Mouse (Mus musculus) splenic B cell, adult 2 months (primary cell): ENCODE measurements around the gene Atoh7.

ENCODE experiments used
- DNase-seq: peaks from one replicate; pipeline ENCODE4 v3.0.0-alpha.2; 2011; ENCODE audit warnings: low read depth, low spot score
- H3K27me3 ChIP-seq: 2 replicates; pipeline ENCODE4 v1.6.1; 2012; ENCODE audit warnings: mild to moderate bottlenecking, low read length, moderate library complexity, mixed read lengths; ENCODE audit not compliant: control insufficient read depth, poor library complexity, insufficient read depth, severe bottlenecking
- H3K36me3 ChIP-seq: 2 replicates; pipeline ENCODE4 v1.6.1; 2012; ENCODE audit warnings: mild to moderate bottlenecking, low read length, moderate library complexity, mixed read lengths; ENCODE audit not compliant: control insufficient read depth, poor library complexity, insufficient read depth, severe bottlenecking

The Atoh7 gene

GRCm38 (mm10) chr10:63121961-63122360, 22.5 kb downstream of the Atoh7 start:
- Histone ChIP-seq H3K36me3 (no peaks in the 10 kb centered on the region), H3K27me3 (no peaks in the 10 kb centered on the region)
- no peak for DNase-seq

GRCm38 (mm10) chr10:63122516-63122915, 23.1 kb downstream of the Atoh7 start:
- no peaks in the 10 kb centered on the region for H3K36me3 ChIP-seq
- no peaks in the 10 kb centered on the region for H3K27me3 ChIP-seq
- peak; percentile 34 for DNase-seq

- H3K36me3 ChIP-seq = no peaks in the 10 kb centered on the region
- DNase-seq = no peak
- H3K27me3 ChIP-seq = no peaks in the 10 kb centered on the region
Observed at GRCm38 (mm10) chr10:63123141-63123540, 23.7 kb downstream of the Atoh7 start.

GRCm38 (mm10) chr10:63124016-63124415, 24.6 kb downstream of the Atoh7 start:
- no peaks in the 10 kb centered on the region for H3K36me3 ChIP-seq
- no peak for DNase-seq
- H3K27me3 ChIP-seq = no peaks in the 10 kb centered on the region

- peak; percentile 18 for DNase-seq
- Histone ChIP-seq H3K36me3 (no peaks in the 10 kb centered on the region), H3K27me3 (no peaks in the 10 kb centered on the region)
Observed at GRCm38 (mm10) chr10:63125343-63125742, 25.9 kb downstream of the Atoh7 start.

GRCm38 (mm10) chr10:63126116-63126515, 26.7 kb downstream of the Atoh7 start:
- Histone ChIP-seq H3K27me3 (no peaks in the 10 kb centered on the region), H3K36me3 (no peaks in the 10 kb centered on the region)
- DNase-seq = no peak

GRCm38 (mm10) chr10:63127156-63127555, 27.7 kb downstream of the Atoh7 start:
- no peaks in the 10 kb centered on the region for H3K36me3 ChIP-seq
- no peaks in the 10 kb centered on the region for H3K27me3 ChIP-seq
- no peak for DNase-seq

DNA sequence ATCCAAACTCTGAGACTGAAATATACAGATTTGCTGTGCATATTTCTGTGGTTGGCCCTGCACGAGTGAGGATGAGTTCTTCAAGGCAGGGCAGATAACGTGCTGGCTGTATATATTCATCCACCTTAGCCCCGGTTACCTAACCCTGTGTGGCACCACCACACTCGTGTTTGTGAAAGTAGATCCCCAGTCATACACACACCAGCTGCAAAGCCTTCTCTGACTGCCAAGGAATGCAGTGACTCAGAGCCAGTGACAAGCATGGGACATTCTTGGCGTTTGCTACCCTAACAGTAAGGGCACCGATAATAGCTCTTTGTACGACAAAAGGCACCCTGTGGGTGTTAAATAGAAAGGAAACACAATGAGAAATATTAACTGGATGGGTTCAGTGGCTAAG, 28.8 kb downstream of the Atoh7 start:
- DNase-seq = no peak
- Histone ChIP-seq H3K27me3 (no peaks in the 10 kb centered on the region), H3K36me3 (no peaks in the 10 kb centered on the region)

DNA sequence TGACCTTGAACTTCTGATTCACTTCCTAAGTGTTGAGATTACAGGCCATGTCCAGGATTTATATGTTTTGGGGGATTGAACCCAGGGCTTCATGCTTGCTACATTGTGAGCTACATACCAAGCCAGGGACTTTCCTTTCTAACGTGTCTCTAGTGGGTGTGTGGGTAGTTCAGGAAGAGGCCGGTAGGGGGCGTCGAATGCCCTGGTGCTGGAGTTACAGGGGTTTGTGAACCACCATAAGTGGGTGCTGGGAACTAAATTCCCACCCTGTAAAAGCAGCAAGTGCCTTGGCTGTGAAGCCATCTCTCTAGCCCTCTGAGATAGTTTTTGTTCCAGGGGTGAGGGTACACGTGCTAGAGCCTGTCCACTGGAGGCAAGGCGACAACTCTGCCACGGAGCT, 31.0 kb downstream of the Atoh7 start:
- Histone ChIP-seq H3K36me3 (no peaks in the 10 kb centered on the region), H3K27me3 (no peaks in the 10 kb centered on the region)
- no peak for DNase-seq

GRCm38 (mm10) chr10:63132356-63132755, 32.9 kb downstream of the Atoh7 start:
- H3K36me3 ChIP-seq = no peaks in the 10 kb centered on the region
- no peaks in the 10 kb centered on the region for H3K27me3 ChIP-seq
- no peak for DNase-seq

DNA sequence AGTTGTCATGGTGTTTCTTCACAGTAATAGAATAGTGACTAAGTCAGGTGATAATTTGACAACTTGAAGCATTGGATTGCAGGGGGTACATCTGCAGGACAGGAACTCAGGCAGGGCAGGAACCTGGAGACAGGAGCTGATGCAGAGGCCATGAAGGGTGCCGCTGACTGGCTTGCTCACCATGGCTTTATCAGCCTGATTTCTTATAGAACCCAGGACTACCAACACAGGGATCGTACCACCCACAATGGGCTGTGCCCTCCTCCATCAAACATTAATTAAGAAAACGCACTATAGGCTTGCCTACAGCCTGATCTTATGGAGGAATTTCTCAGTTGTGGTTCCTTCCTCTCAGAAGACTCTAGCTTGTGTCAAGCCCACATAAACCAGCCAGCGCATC, 33.9 kb downstream of the Atoh7 start:
- DNase-seq = no peak
- H3K27me3 ChIP-seq = no peaks in the 10 kb centered on the region
- H3K36me3 ChIP-seq = no peaks in the 10 kb centered on the region

GRCm38 (mm10) chr10:63135680-63136079, 36.2 kb downstream of the Atoh7 start:
- Histone ChIP-seq H3K36me3 (no peaks in the 10 kb centered on the region), H3K27me3 (no peaks in the 10 kb centered on the region)
- DNase-seq = no peak

GRCm38 (mm10) chr10:63136436-63136835, 37.0 kb downstream of the Atoh7 start:
- no peaks in the 10 kb centered on the region for H3K27me3 ChIP-seq
- no peak for DNase-seq
- no peaks in the 10 kb centered on the region for H3K36me3 ChIP-seq

DNA sequence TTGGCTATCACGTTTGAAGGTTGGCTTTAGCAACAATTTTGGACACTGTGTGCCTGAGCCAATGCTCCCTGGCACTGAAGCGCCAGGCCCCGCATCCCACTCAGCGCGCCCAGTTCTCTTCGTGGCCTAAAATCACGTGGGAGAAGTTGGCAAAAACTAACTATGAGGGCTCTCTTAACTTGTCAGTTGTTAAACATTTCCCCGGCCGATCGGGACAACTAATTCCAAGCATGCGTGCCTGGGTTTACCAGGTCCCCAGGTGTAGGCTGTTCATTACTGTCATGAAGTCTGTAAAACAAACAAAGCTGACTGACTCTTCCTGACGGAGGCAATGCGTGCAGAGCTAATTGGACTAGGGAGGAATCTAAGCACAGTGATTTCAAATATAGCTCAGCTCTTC, 43.2 kb downstream of the Atoh7 start:
- H3K27me3 ChIP-seq = no peaks in the 10 kb centered on the region; the same call in 1 of the 2 replicates
- no peaks in the 10 kb centered on the region for H3K36me3 ChIP-seq
- DNase-seq = no peak
